Mouse (Mus musculus) limb, embryonic 13.5 days (tissue): ENCODE results near the gene Ttll11. TPM values are rescaled to one million over a fixed set of nuclear protein-coding genes. Genes with fewer than 3 reads are reported as not detected.

Experiments used
- ATAC-seq: fragments of 200-750 bp; cut with Nextera tagmentation; 2 replicates; pipeline ENCODE4 v1.8.0; 2017; ENCODE audit warnings: low read depth, moderate number of reproducible peaks, moderate TSS enrichment; ENCODE audit not compliant: low FRiP score
- H3K27ac ChIP-seq: fragments of 300-500 bp; sonication (generic); 2 replicates; pipeline ENCODE4 v1.5.1; 2015; ENCODE audit warnings: inconsistent platforms, mild to moderate bottlenecking, moderate library complexity
- H3K27me3 ChIP-seq: fragments of 300-500 bp; sonication (generic); 2 replicates; pipeline ENCODE4 v1.6.1; 2015; ENCODE audit warnings: mild to moderate bottlenecking, inconsistent platforms
- H3K36me3 ChIP-seq: fragments of 300-500 bp; sonication (generic); 2 replicates; pipeline ENCODE4 v1.6.1; 2015; ENCODE audit warnings: inconsistent platforms, mild to moderate bottlenecking, moderate library complexity
- H3K4me1 ChIP-seq: fragments of 300-500 bp; sonication (generic); 2 replicates; pipeline ENCODE4 v1.6.1; 2015; ENCODE audit warnings: inconsistent platforms
- H3K4me2 ChIP-seq: fragments of 300-500 bp; sonication (generic); replicated peaks from 2 replicates; pipeline ENCODE4 v1.6.1; 2015; ENCODE audit warnings: inconsistent platforms, mild to moderate bottlenecking, moderate library complexity
- H3K4me3 ChIP-seq: fragments of 300-500 bp; sonication (generic); 2 replicates; pipeline ENCODE4 v1.5.1; 2015; ENCODE audit warnings: moderate library complexity, mild to moderate bottlenecking, inconsistent platforms
- H3K9ac ChIP-seq: fragments of 300-500 bp; sonication (generic); 2 replicates; pipeline ENCODE4 v1.6.1; 2015; ENCODE audit warnings: mild to moderate bottlenecking, inconsistent platforms
- H3K9me3 ChIP-seq: fragments of 300-500 bp; sonication (generic); 2 replicates; pipeline ENCODE4 v1.6.1; 2016; ENCODE audit warnings: inconsistent platforms
- WGBS: fragments of 180-500 bp; shearing (Covaris S2); methylation state at CpG from one replicate; pipeline ENCODE4 v1.1.7; 2015; 5-methylcytosine and 5-hydroxymethylcytosine counted together
- polyA plus RNA-seq: library from polyadenylated mRNA; unstranded; fragments of >200 nt; fragmentation: Nextera tagmentation; extraction: Ambion mirVana; gene quantifications from 2 replicates; pipeline ENCODE4 v1.2.1, GENCODE M21; 2015

Gene Ttll11
- polyA plus RNA-seq, 1 experiment from 2014 or later = 0.85 TPM

DNA sequence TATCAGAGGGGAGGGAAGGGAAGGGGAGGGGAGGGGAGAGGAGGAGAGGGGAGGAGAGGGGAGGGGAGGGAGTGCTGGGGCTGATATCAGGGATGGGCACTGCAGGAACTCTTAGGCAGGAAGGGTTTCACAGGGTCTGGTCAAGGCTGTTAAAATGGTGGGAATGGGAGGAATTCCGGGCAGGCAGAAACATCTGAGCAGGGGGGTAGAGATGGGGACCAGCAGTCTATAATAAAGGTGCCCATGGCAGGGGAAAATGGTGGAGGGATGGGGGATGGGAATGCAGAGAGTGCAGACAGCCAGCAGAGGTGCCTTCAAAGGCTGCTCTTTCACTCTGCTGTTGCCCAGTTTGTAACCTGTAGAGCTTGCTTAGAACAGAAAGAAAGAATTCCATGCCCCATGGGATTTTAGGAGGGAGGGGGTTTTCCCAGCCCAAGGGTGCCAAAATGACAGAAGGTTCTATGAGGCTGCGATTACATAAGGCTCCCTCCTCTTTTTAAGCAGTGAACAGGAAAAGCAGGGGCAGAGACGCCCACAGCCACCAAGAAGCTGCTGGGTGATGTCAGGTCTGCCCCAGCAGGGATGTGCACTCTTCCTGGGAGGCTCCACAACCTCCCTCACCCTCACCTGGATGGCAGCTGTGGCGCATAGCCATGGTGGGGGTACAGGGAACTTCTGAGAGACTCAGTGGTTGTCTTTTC lies 211.0 kb downstream of the Ttll11 start:
- WGBS = 41% methylated on average over 4 of the region's 4 CpGs
- Histone ChIP-seq H3K36me3 (no peaks in the 10 kb centered on the region), H3K27me3 (peaks cover 9% of the 10 kb centered on the region; the same call in 1 of the 2 replicates), H3K9ac (no peak overlapping the region), H3K4me1 (peaks cover 17% of the 10 kb centered on the region), H3K27ac (no peak overlapping the region), H3K4me2 (no peak overlapping the region), H3K4me3 (no peak overlapping the region), H3K9me3 (no peaks in the 10 kb centered on the region)
- no peak for ATAC-seq

DNA sequence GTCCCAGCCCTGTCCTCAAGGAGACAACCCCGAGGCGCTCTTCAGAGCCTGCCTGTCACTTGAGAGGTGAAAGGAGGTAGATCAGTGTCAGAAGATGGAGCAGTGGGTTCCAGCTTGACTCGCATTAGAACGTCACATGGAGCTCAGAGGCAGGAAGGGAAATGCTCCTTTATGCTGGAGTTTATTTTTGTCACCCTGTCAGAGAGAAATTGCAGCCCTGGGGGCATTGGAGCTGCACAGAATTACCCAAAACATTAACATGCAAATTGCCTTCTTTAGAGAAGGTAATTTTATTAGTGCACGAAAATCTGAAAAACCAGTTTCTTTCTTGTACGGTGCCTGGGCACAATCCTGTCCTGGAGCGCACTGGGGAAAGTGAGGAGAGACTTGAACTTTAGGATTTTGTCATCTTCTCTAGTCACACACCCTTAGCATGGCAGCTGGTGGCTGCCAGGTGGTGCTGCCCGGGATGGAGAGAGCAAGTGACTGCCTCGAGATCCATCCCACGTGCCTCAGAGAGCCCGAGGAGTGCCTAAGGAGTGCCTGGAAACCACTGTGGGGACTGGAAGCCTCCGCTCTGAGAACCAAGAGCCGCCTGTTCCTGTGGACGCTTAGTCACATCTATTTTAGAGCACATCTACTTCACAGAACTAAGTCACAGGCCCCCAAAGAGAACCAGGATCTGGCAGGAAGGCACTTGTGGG lies 211.7 kb downstream of the Ttll11 start:
- H3K4me2 ChIP-seq = no peak overlapping the region
- no peaks in the 10 kb centered on the region for H3K9me3 ChIP-seq
- no peak for ATAC-seq
- no peak overlapping the region for H3K9ac ChIP-seq
- WGBS = 32% methylated on average over 14 of the region's 14 CpGs
- no peak overlapping the region for H3K4me3 ChIP-seq
- no peaks in the 10 kb centered on the region for H3K36me3 ChIP-seq
- H3K4me1 ChIP-seq = peaks cover 17% of the 10 kb centered on the region
- no peak overlapping the region for H3K27ac ChIP-seq
- H3K27me3 ChIP-seq = peaks cover 9% of the 10 kb centered on the region; the same call in 1 of the 2 replicates

DNA sequence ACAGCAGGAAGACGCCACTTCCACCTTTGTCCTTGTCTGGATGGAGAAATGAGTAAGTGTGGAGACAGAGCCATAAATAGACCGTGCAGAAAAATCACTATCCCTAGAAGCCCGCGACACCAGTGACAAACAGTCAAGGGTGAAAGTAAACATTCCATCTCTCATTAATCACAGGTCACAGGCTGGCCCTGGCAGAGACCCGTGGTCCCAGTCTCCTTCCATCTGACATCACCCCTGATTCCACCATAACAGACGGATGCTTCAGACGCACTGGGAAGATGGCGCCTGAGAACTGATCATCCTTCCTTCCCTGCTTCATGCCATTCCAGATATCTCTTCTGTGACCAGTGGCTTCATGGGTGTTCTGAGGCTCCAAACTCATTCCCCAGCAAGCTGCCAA lies 215.4 kb downstream of the Ttll11 start:
- Histone ChIP-seq H3K4me2 (no peak overlapping the region), H3K4me3 (no peak overlapping the region), H3K4me1 (peaks cover 13% of the 10 kb centered on the region), H3K27ac (no peak overlapping the region), H3K36me3 (no peaks in the 10 kb centered on the region), H3K9ac (no peak overlapping the region), H3K9me3 (no peaks in the 10 kb centered on the region), H3K27me3 (peaks cover 5% of the 10 kb centered on the region; the same call in 1 of the 2 replicates)
- ATAC-seq = no peak
- WGBS = 79% methylated on average over 8 of the region's 8 CpGs

DNA sequence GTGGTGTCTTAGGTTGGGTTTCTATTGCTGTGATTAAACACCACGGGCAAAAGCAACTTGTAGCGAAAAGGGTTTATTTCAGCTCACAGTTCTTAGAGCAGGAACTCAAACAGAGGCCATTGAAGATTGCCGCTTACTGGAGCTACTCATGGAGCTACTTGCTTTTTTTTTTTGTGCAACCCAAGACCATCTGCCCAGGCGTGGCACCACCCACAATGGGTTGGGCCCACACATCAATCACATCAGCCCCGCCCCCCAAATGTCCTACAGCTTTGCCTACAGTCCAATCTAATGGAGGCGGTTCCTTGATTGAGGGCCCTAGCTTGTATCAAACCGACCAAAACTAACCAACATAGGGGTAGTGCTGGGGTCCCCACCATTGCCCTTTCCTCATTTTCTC lies 215.9 kb downstream of the Ttll11 start:
- no peaks in the 10 kb centered on the region for H3K9me3 ChIP-seq
- peaks cover 8% of the 10 kb centered on the region for H3K4me1 ChIP-seq
- 95% methylated on average over 7 of the region's 7 CpGs for WGBS
- H3K4me3 ChIP-seq = no peak overlapping the region
- ATAC-seq = no peak
- no peaks in the 10 kb centered on the region for H3K36me3 ChIP-seq
- H3K27me3 ChIP-seq = peaks cover 5% of the 10 kb centered on the region; the same call in 1 of the 2 replicates
- H3K9ac ChIP-seq = no peak overlapping the region
- no peak overlapping the region for H3K27ac ChIP-seq
- no peak overlapping the region for H3K4me2 ChIP-seq

DNA sequence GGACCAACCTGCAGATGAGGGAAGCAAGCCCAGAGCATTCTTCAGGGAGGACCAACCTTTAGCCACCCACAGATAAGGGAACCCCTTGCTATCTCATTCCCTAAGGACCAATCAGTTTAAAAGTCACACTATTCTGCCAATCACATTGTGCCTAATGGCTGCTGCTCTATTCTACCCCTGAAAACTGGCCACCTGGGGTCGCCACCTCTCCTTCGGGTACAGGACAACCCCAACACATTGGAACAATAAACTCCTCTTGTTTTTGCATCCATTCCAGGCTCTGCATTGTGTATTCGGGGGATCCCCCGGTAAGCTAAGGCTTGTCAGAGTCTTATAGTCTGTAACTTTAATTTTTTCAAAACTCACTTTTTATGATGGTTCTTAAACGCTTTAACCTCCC lies 218.3 kb downstream of the Ttll11 start:
- H3K4me2 ChIP-seq = no peak overlapping the region
- no peak overlapping the region for H3K4me3 ChIP-seq
- WGBS = 79% methylated on average over 5 of the region's 5 CpGs
- H3K27me3 ChIP-seq = peaks cover 4% of the 10 kb centered on the region; the same call in 1 of the 2 replicates
- H3K4me1 ChIP-seq = no peaks in the 10 kb centered on the region
- no peaks in the 10 kb centered on the region for H3K9me3 ChIP-seq
- H3K9ac ChIP-seq = no peak overlapping the region
- H3K36me3 ChIP-seq = no peaks in the 10 kb centered on the region
- no peak for ATAC-seq
- no peak overlapping the region for H3K27ac ChIP-seq

DNA sequence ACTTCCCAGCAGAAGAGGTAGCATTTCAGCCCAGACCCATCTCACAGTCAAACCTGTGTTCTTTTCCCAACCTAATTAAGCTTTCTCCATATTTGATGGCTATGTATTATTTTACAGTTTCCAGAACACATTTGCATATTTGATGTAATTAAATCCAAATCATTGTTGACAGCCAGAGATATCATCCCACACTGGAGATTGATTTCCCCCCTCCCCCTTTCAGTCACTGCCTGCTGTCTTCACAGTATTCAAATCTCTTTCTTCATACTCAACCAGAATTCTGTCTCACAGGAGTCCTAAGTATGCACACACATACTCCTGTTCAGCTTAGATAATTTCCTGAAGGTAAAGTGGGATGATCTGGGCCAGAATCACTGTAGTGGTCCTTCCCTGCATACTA lies 218.8 kb downstream of the Ttll11 start:
- no peaks in the 10 kb centered on the region for H3K9me3 ChIP-seq
- H3K27ac ChIP-seq = no peak overlapping the region
- H3K4me3 ChIP-seq = no peak overlapping the region
- no peak overlapping the region for H3K9ac ChIP-seq
- no peaks in the 10 kb centered on the region for H3K36me3 ChIP-seq
- H3K4me2 ChIP-seq = no peak overlapping the region
- H3K4me1 ChIP-seq = no peaks in the 10 kb centered on the region
- no peaks in the 10 kb centered on the region for H3K27me3 ChIP-seq
- no peak for ATAC-seq

DNA sequence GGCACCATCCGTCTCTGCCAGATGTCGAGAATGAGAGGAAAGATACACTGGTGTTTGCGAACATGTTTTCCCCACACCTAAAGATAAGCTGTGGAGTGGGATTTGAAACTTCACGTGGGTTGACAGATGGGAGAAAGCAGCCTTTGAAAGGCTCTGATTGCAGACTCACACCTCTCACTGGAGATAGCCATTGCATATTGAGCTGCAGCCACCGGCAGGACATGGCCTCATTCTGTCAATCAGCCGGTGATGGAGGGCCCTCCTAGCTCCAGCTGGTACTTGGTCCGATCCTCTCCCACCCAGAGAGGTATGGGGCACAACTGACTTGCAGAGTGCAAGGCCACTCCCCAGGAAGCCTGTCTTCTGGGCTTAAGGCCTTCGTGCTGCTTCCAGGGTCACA lies 219.4 kb downstream of the Ttll11 start:
- ATAC-seq = no peak
- Histone ChIP-seq H3K27me3 (no peaks in the 10 kb centered on the region), H3K27ac (no peak overlapping the region), H3K9me3 (no peaks in the 10 kb centered on the region), H3K4me3 (no peak overlapping the region), H3K36me3 (no peaks in the 10 kb centered on the region), H3K4me2 (no peak overlapping the region), H3K9ac (no peak overlapping the region), H3K4me1 (no peaks in the 10 kb centered on the region)
- 57% methylated on average over 8 of the region's 8 CpGs for WGBS

DNA sequence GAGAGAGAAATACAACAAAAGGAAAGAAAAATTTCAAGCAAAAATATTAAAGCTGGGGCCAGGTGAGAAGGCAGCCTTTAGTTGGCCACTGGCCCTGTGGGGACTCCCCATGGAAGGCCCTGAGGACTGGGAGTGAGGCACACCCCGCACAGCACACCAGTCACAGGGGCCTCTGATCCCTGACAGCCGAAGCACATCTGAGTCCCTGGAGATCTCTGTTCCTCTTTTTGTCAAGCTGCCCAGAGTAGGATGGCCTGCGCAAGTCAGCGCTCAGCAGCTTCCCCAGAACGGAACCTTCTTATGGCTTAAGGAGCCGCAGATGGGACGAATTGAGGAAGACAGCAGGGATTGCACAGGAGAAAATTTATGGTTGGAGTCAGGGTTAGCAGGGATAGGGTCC lies 223.2 kb downstream of the Ttll11 start:
- Histone ChIP-seq H3K36me3 (no peaks in the 10 kb centered on the region), H3K9ac (no peak overlapping the region), H3K4me3 (no peak overlapping the region), H3K4me2 (no peak overlapping the region), H3K27ac (no peak overlapping the region), H3K27me3 (no peaks in the 10 kb centered on the region), H3K9me3 (no peaks in the 10 kb centered on the region), H3K4me1 (peaks cover 4% of the 10 kb centered on the region; the same call in 1 of the 2 replicates)
- no peak for ATAC-seq
- 52% methylated on average over 7 of the region's 7 CpGs for WGBS

DNA sequence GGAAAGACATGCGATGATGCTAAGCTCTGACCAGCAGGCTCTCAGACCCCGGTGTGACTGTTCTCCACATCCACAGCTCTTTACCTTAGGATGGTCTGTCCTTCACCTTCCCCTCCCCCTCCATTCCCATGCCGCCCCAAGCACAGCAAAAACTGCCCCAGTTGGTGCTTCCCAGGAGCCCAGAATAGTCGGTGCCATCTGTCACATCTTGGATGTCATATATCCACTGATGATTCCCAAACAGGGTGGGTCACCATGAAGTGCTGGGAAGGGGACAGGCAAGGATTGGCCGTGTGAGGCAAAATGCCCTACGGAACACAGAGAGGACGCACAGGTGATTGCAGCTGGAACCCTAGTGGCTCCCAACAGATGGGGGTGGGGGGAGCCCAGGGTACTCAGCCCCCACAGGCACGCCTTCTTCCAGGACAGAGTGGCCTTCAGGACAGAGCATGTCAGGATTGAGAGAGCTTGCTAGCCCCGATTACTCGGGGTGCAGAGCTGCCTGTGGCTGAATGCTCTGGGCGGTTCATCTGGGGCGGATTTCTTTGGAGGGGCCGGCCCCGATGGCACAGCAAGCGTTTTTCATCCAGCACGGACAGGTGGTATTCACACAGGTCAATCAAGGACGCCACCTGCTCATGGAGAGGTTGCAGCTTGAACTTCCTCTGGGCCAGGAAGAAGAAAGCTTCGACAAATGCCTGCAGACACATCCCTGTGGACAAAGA lies 227.8 kb downstream of the Ttll11 start:
- Histone ChIP-seq H3K27ac (no peak overlapping the region), H3K9ac (no peak overlapping the region), H3K4me1 (peaks cover 46% of the 10 kb centered on the region), H3K9me3 (no peaks in the 10 kb centered on the region), H3K36me3 (no peaks in the 10 kb centered on the region), H3K4me2 (no peak overlapping the region), H3K27me3 (no peaks in the 10 kb centered on the region), H3K4me3 (no peak overlapping the region)
- ATAC-seq = no peak
- 76% methylated on average over 18 of the region's 18 CpGs for WGBS

- no peaks in the 10 kb centered on the region for H3K27me3 ChIP-seq
- no peak overlapping the region for H3K4me3 ChIP-seq
- ATAC-seq = no peak
- H3K27ac ChIP-seq = no peak overlapping the region
- H3K4me1 ChIP-seq = peaks cover 60% of the 10 kb centered on the region
- H3K4me2 ChIP-seq = no peak overlapping the region
- H3K9ac ChIP-seq = no peak overlapping the region
- no peaks in the 10 kb centered on the region for H3K9me3 ChIP-seq
- WGBS = 55% methylated on average over 7 of the region's 7 CpGs
- no peaks in the 10 kb centered on the region for H3K36me3 ChIP-seq
Observed at GRCm38 (mm10) chr2:35750533-35751141, 229.1 kb downstream of the Ttll11 start.

DNA sequence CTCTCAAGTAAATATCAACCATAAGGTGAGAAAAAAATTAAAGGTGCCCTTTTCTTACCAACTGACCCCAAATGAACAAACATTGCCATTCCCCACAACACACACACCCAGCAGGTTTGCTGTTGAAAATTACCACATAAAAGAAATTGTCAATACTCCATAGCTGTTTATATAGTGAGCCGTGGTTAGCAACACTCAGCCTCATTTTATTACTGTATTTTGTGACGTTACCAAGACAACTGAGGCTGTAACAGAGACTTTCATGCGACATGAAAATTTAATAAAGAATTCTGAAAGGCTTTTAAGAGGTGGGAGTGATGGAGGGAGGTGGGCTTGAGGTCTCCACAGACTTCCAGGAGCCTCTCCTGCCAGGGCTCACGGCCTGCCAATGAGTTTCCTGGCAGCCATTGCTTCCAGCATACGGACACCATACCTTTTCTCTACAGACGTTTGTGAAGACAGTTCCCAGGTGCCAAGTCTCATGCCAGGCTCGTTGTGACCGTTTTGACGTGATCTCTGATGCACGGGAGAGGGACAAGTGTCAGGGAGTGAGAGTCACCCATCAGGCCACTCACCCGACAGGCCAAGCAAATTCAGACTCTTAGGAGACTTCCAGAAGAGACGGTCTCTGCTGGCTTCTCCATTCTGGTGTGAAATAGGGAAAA lies 232.2 kb downstream of the Ttll11 start:
- Histone ChIP-seq H3K9me3 (no peaks in the 10 kb centered on the region), H3K4me2 (no peak overlapping the region), H3K36me3 (no peaks in the 10 kb centered on the region), H3K27ac (peak overlapping the region; percentile 15; the same call in 1 of the 2 replicates), H3K4me1 (peaks cover 63% of the 10 kb centered on the region), H3K27me3 (no peaks in the 10 kb centered on the region), H3K9ac (no peak overlapping the region), H3K4me3 (no peak overlapping the region)
- ATAC-seq = peak; percentile 48; the same call in 1 of the 2 replicates
- WGBS = 39% methylated on average over 12 of the region's 12 CpGs
